Mouse (Mus musculus) midbrain, embryonic 11.5 days (tissue): Measurements from ENCODE around the gene Gm5447. TPM values are rescaled to one million over a fixed set of nuclear protein-coding genes. Genes with fewer than 3 reads are reported as not detected.

ENCODE experiments used
- ATAC-seq: fragments of 200-750 bp; cut with Nextera tagmentation; 2 replicates; pipeline ENCODE4 v1.8.0; 2017; ENCODE audit warnings: moderate TSS enrichment, moderate library complexity; ENCODE audit not compliant: low FRiP score
- DNase-seq: peaks from one replicate; pipeline ENCODE4 v3.0.0; 2015; ENCODE audit warnings: low spot score; ENCODE audit errors: missing footprints
- H3K27ac ChIP-seq: fragments of 300-500 bp; sonication (generic); 2 replicates; pipeline ENCODE4 v1.5.1; 2014; ENCODE audit warnings: low read depth, low read length
- H3K27me3 ChIP-seq: fragments of 300-500 bp; sonication (generic); 2 replicates; pipeline ENCODE4 v1.6.1; 2014; ENCODE audit warnings: mild to moderate bottlenecking, low read length, moderate library complexity, mixed read lengths; ENCODE audit not compliant: control insufficient read depth, insufficient read depth
- H3K36me3 ChIP-seq: fragments of 300-500 bp; sonication (generic); 2 replicates; pipeline ENCODE4 v1.6.1; 2014; ENCODE audit warnings: mild to moderate bottlenecking, low read length, moderate library complexity, mixed read lengths; ENCODE audit not compliant: control insufficient read depth, insufficient read depth
- H3K4me1 ChIP-seq: fragments of 300-500 bp; sonication (generic); 2 replicates; pipeline ENCODE4 v1.6.1; 2014; ENCODE audit warnings: low read length; ENCODE audit not compliant: control insufficient read depth, insufficient read depth
- H3K4me2 ChIP-seq: fragments of 300-500 bp; sonication (generic); 2 replicates; pipeline ENCODE4 v1.6.1; 2014; ENCODE audit warnings: mild to moderate bottlenecking, moderate library complexity
- H3K4me3 ChIP-seq: fragments of 300-500 bp; sonication (generic); 2 replicates; pipeline ENCODE4 v1.5.1; 2014; ENCODE audit warnings: low read depth, low read length
- H3K9ac ChIP-seq: fragments of 300-500 bp; sonication (generic); 2 replicates; pipeline ENCODE4 v1.6.1; 2014; ENCODE audit warnings: low read length
- H3K9me3 ChIP-seq: fragments of 300-500 bp; sonication (generic); 2 replicates; pipeline ENCODE4 v1.6.1; 2016; ENCODE audit warnings: low read length; ENCODE audit not compliant: control insufficient read depth
- WGBS: fragments of 180-500 bp; shearing (Covaris S2); extraction: QIAGEN DNeasy Blood & Tissue Kit; methylation state at CpG from one replicate; pipeline ENCODE4 v1.1.7; 2014; 5-methylcytosine and 5-hydroxymethylcytosine counted together
- polyA plus RNA-seq: library from polyadenylated mRNA; unstranded; fragments of >200 nt; fragmentation: Nextera tagmentation; extraction: Ambion mirVana; gene quantifications from 2 replicates; pipeline ENCODE4 v1.2.1, GENCODE M21; 2014

The Gm5447 gene
- polyA plus RNA-seq, 1 experiment from 2014 or later = not detected

- Histone ChIP-seq H3K9ac (no peak overlapping the region), H3K4me3 (no peak overlapping the region), H3K4me1 (no peaks in the 10 kb centered on the region), H3K9me3 (no peaks in the 10 kb centered on the region), H3K27ac (no peak overlapping the region), H3K27me3 (no peaks in the 10 kb centered on the region), H3K36me3 (no peaks in the 10 kb centered on the region), H3K4me2 (no peak overlapping the region)
- ATAC-seq (peak; percentile 55; the same call in 1 of the 2 replicates), DNase-seq (peak; percentile 96)
- WGBS = 29% methylated on average over 3 of the region's 3 CpGs
These were observed 19.8 kb downstream of the Gm5447 start for GRCm38 (mm10) chr13:30993819-30994218.

GRCm38 (mm10) chr13:30994249-30994858 lies 20.4 kb downstream of the Gm5447 start:
- no peak for ATAC-seq
- H3K9ac ChIP-seq = no peak overlapping the region
- no peak overlapping the region for H3K27ac ChIP-seq
- no peaks in the 10 kb centered on the region for H3K4me1 ChIP-seq
- DNase-seq = peak; percentile 64
- no peaks in the 10 kb centered on the region for H3K27me3 ChIP-seq
- H3K36me3 ChIP-seq = no peaks in the 10 kb centered on the region
- H3K4me3 ChIP-seq = no peak overlapping the region
- 82% methylated on average over 6 of the region's 6 CpGs for WGBS
- H3K9me3 ChIP-seq = no peaks in the 10 kb centered on the region
- H3K4me2 ChIP-seq = no peak overlapping the region

DNA sequence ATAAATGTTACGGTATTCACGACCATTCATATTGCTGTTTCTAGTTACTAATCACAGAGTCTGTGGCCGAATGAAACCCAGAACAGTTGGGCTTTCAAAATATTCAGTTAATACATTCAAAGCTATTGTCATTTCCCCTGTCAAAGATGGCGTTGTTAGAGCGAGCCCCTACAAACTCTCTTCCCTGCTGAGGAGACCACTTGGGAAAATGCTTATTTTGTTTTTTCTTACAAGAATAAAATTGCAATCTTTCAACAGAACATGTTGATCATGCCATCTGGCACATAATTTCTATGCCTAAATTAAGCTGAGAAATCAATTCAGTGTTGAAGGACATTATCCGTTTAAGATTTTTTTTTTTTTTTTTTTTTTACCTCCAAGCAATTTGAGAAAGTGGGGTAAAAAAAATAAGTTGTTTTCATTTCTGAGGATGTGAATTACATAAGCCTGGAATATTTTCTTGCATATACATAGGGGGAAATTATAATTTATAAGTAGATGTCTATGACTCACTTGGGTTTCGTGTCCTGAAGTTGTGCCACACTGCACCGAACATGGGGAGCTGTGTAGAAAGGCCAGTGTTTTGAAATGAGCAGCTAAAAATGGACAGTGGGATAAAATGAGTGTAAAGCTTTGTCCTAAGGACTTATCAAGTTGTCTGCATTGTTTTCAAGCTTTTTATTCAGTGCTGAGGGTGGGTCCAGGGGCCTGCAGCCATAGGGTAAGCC lies 23.7 kb downstream of the Gm5447 start:
- no peak overlapping the region for H3K27ac ChIP-seq
- no peak for ATAC-seq
- H3K27me3 ChIP-seq = no peaks in the 10 kb centered on the region
- no peak overlapping the region for H3K9ac ChIP-seq
- DNase-seq = no peak
- no peak overlapping the region for H3K4me2 ChIP-seq
- 86% methylated on average over 8 of the region's 8 CpGs for WGBS
- H3K4me3 ChIP-seq = no peak overlapping the region
- H3K36me3 ChIP-seq = no peaks in the 10 kb centered on the region
- no peaks in the 10 kb centered on the region for H3K4me1 ChIP-seq
- no peaks in the 10 kb centered on the region for H3K9me3 ChIP-seq

DNA sequence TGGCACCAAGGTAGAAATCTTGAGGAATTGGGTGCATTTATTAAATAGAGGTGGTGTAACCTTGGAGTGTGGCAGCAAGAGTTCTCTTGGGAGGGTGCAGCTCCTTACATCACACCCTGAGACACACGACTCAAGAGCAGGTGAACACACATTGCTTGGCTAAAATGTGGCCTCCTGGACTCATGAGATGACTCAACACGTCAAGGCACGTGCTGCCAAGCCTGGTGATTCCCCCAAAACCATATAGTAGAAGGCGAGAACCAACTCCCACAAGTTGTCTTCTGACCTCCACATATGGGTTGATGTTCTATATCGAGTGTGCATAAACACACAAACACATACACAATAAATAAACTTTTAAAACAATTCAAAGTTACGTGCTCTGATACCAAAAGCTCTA lies 25.8 kb downstream of the Gm5447 start:
- Histone ChIP-seq H3K4me1 (no peaks in the 10 kb centered on the region), H3K27ac (no peak overlapping the region), H3K4me2 (no peak overlapping the region), H3K27me3 (no peaks in the 10 kb centered on the region), H3K36me3 (no peaks in the 10 kb centered on the region), H3K4me3 (no peak overlapping the region), H3K9ac (no peak overlapping the region), H3K9me3 (no peaks in the 10 kb centered on the region)
- WGBS = 89% methylated on average over 6 of the region's 6 CpGs
- no peak for ATAC-seq
- DNase-seq = peak; percentile 56

GRCm38 (mm10) chr13:31004458-31004857 lies 30.5 kb downstream of the Gm5447 start:
- DNase-seq (peak; percentile 73), ATAC-seq (no peak)
- Histone ChIP-seq H3K27ac (no peak overlapping the region), H3K4me1 (no peaks in the 10 kb centered on the region), H3K9ac (no peak overlapping the region), H3K4me2 (no peak overlapping the region), H3K9me3 (no peaks in the 10 kb centered on the region), H3K4me3 (no peak overlapping the region), H3K27me3 (no peaks in the 10 kb centered on the region), H3K36me3 (no peaks in the 10 kb centered on the region)
- 68% methylated on average over 12 of the region's 12 CpGs for WGBS

GRCm38 (mm10) chr13:31004995-31005394 lies 31.0 kb downstream of the Gm5447 start:
- Histone ChIP-seq H3K4me1 (no peaks in the 10 kb centered on the region), H3K27ac (no peak overlapping the region), H3K36me3 (no peaks in the 10 kb centered on the region), H3K27me3 (no peaks in the 10 kb centered on the region), H3K4me2 (no peak overlapping the region), H3K4me3 (no peak overlapping the region), H3K9me3 (no peaks in the 10 kb centered on the region), H3K9ac (no peak overlapping the region)
- DNase-seq (peak; percentile 67), ATAC-seq (no peak)
- 74% methylated on average over 4 of the region's 4 CpGs for WGBS

DNA sequence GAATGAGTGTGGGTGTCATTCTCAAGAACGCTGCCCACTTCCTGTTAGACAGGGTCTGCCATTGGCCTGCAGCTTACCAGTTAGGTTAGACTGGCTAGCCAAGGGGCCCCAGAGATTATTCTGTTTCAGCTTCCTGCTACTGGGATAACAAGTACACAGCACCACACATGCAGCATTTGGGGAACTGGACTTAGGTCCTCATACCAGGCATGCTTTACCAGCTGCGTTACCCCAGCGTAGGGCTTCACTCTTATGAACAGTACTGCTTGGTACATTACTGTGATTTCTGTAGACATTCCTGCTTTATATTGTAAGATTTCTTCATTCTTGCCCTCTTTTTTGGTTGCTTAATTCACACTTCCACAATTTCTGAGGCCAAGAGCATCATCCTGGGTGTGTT lies 43.5 kb downstream of the Gm5447 start:
- no peak overlapping the region for H3K4me3 ChIP-seq
- WGBS = 92% methylated on average over 3 of the region's 3 CpGs
- no peak for ATAC-seq

DNA sequence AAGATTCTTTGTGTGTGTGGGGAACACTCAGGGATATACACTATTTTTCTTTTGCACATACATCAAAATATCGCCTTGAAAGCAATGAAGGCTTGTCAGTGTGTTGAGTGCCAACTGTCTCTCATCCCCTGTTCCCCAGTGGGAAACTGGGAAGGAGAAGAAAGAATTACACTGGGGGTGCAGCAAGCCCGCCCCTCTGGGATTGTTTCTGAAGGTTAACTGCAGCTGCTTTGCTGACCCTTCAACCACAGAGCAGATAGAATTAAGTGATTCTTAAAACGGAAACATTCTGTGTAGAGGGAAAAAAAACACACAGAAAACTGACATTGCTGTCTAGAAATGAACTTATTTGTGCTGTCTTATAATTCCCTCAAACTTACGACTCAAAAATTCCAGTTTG lies 47.5 kb downstream of the Gm5447 start:
- 72% methylated on average over 4 of the region's 4 CpGs for WGBS
- Histone ChIP-seq H3K4me2 (no peak overlapping the region), H3K36me3 (no peaks in the 10 kb centered on the region), H3K9ac (no peak overlapping the region), H3K27me3 (no peaks in the 10 kb centered on the region), H3K4me1 (no peaks in the 10 kb centered on the region), H3K27ac (no peak overlapping the region), H3K4me3 (no peak overlapping the region), H3K9me3 (no peaks in the 10 kb centered on the region)
- DNase-seq = no peak
- no peak for ATAC-seq

More for the DNA sequence above, 43.5 kb downstream of the Gm5447 start:
- H3K9me3 ChIP-seq = no peaks in the 10 kb centered on the region
- H3K36me3 ChIP-seq = no peaks in the 10 kb centered on the region
- no peak overlapping the region for H3K9ac ChIP-seq
- DNase-seq = no peak
- no peak overlapping the region for H3K27ac ChIP-seq
- no peaks in the 10 kb centered on the region for H3K27me3 ChIP-seq
- H3K4me2 ChIP-seq = no peak overlapping the region
- no peaks in the 10 kb centered on the region for H3K4me1 ChIP-seq

- Histone ChIP-seq H3K27ac (no peak overlapping the region), H3K4me3 (no peak overlapping the region), H3K9me3 (no peaks in the 10 kb centered on the region), H3K27me3 (no peaks in the 10 kb centered on the region), H3K9ac (no peak overlapping the region), H3K36me3 (no peaks in the 10 kb centered on the region), H3K4me1 (no peaks in the 10 kb centered on the region), H3K4me2 (no peak overlapping the region)
- 78% methylated on average over 6 of the region's 6 CpGs for WGBS
- DNase-seq (no peak), ATAC-seq (no peak)
These were observed 47.9 kb downstream of the Gm5447 start for GRCm38 (mm10) chr13:31021927-31022326.
